Mouse (Mus musculus) regulatory T cell (primary cell): ENCODE measurements around the gene Tmem44.
"Not testable (repeated sequence)": the region's sequence is repeated elsewhere in the genome, so short reads cannot be mapped to it uniquely, and the experiment has no call there.

Source experiments
- in situ Hi-C: fragments of 300-600 bp; cut with MboI, MseI; formaldehyde crosslinking; loops from one replicate; pipeline ENCODE4 v1.15.1; 2025; ENCODE audit warnings: high pct_unique_total_duplicates

Tmem44 gene

DNA sequence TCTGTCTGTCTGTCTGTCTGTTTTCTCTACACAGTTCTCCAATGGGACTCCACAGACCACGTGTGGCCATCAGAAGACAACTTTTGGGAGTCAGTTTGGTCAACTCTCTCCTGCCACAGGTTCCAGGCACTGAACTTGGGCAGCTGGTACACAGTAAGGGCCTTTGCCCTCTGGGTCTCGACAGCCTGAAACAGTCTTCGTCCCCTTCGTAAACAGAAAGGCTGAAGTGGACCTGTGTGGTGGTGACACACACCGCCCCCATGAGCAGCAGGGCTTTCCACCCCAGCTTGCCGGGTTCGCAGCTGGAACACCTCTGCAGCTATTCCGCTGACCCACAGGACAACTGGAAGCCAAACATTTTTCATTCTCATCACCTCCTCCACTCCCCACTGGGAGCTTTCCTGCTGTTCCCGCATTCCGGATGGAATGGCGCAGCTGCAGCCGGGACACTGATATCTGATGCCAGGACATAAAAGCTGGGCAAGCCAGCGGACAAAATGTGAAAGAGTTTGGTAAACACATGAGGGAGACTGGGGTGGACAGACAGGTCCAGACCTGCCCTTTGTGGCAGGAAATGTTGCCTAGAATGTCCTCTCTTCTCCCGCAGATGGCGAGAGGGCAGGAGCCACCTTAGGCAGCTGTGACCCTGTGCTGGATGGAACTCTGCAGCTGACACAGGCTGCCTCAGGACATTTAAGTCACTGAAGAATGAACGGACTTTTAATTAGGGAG, 51.4 kb downstream of the Tmem44 start:
- in situ Hi-C loops: no loop called here

- in situ Hi-C loops: no loop called here
Observed at GRCm38 (mm10) chr16:30497307-30497706, 53.3 kb downstream of the Tmem44 start.

GRCm38 (mm10) chr16:30494883-30495282, 55.8 kb downstream of the Tmem44 start:
- in situ Hi-C loops: loop anchor here (5.0 kb wide), 1 partner anchor 68 kb away; no protein-coding TSS in a partner anchor

- in situ Hi-C loops: loop anchor here (5.0 kb wide), 1 partner anchor 64 kb away; no protein-coding TSS in a partner anchor
Observed at GRCm38 (mm10) chr16:30491742-30492141, 58.9 kb downstream of the Tmem44 start.

DNA sequence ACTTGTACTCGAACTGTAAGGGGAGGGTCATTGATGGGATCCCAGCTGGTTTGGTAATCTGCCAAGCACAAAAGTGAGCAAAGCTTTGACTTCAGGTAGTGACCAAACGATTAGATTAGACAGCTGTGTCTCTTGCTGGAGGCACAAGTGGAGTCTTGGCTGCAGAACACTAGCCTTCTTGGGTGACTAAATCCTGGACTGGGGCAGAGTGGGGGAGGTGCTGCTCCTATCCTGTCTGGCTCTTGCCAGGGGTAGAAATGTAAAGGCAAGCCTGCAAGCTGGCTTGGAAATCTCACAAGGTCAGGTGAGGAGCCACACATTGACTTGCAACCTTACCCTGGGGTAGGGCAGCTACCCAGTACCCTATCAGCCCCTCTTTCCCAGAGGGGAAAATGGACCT, 59.9 kb downstream of the Tmem44 start:
- in situ Hi-C loops: loop anchor here (5.0 kb wide), 1 partner anchor 63 kb away; no protein-coding TSS in a partner anchor

DNA sequence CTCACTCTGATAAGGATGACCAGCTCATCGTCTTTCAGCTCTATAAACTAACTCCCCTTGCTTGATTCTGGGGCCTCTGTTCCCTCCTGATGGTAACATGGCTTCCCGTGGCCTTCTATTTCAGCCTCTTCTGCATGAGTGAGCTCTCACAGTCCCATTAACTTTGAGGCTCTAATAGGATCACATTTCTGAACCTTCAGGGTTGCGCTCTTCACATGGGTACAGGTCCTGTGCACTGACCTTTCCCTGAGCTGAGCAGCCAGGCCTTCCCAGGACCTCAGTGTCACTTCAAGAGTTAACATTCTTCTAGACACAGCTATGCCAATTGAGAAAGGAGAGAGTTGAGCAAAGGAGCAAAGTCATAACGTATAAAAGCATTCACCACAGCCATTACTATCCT, 60.3 kb downstream of the Tmem44 start:
- in situ Hi-C loops: loop anchor here (5.0 kb wide), 1 partner anchor 63 kb away; no protein-coding TSS in a partner anchor

GRCm38 (mm10) chr16:30489662-30490061, 61.0 kb downstream of the Tmem44 start:
- in situ Hi-C loops: loop anchor here (5.0 kb wide), 1 partner anchor 62 kb away; no protein-coding TSS in a partner anchor

- in situ Hi-C loops: no loop called here
Observed at GRCm38 (mm10) chr16:30486498-30486897, 64.1 kb downstream of the Tmem44 start.

DNA sequence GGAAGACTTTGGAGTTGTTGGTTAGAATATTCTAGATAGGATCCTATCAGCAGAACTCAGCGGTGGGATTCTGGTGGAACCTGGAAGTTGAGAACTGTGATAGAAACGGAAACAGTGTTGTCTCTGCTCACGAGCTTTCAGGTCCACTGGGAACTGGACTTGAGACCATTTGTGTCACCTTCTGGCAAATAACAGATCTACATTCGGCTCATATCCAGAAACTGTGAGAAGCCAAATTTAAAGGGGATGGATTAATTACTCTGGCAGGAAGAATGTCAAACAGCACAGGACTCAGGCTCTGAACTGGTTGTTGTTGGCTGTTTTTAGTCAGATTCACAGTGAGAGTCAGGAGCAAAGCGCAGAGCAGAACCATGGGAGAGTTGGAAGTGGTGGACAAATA, 72.9 kb downstream of the Tmem44 start:
- in situ Hi-C loops: no loop called here

DNA sequence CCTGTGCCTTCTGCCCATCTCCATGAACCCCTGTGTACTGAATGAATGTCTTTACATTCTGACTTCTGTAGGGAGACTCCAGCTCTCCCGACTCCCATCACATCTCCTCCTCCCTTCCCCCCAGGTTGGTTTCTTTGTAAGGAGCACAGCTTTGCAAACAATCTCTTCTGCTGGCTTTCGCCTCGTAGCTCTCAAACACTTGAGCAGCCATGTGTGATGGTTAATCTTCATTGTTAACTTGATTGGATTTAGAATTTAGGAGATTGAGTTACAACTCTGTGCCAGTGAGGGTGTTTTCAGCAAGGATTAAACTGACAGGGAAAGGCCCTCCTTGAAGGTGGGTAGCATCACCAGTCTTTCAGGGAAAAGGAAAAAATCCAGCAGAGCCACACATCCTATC, 73.6 kb downstream of the Tmem44 start:
- in situ Hi-C loops: no loop called here

GRCm38 (mm10) chr16:30475633-30476461, 74.8 kb downstream of the Tmem44 start:
- in situ Hi-C loops: no loop called here

DNA sequence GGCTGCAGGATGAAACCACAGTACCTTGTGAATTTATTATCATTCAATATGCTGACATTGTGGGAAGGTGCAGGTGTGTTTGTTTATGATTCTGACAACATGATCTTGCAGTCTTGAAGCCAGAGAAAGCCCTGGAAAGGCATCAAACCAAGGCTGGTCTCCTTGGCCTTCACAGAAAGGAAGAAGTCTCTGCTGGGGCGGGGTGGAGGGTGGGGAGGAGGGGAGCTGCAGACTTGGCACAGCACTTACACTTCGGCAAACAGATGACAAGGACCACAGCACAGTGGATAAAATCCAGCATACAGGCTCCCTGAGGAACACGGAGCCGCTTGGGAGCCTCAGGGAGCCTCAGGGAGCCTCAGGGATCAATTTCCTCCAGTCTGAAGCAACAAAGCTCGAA, 78.2 kb downstream of the Tmem44 start:
- in situ Hi-C loops: no loop called here

- in situ Hi-C loops: no loop called here
Observed at GRCm38 (mm10) chr16:30471912-30472311, 78.7 kb downstream of the Tmem44 start.

GRCm38 (mm10) chr16:30468944-30469343, 81.7 kb downstream of the Tmem44 start:
- in situ Hi-C loops: no loop called here

- in situ Hi-C loops: no loop called here
Observed at GRCm38 (mm10) chr16:30465680-30466298, 84.9 kb downstream of the Tmem44 start.

GRCm38 (mm10) chr16:30464742-30465141, 85.9 kb downstream of the Tmem44 start:
- in situ Hi-C loops: not testable (repeated sequence)
